Mouse (Mus musculus) left cerebral cortex, postnatal 25 days (tissue): Measurements from ENCODE around the gene Csgalnact2. TPM values are rescaled to one million over a fixed set of nuclear protein-coding genes. Genes with fewer than 3 reads are reported as not detected.
A peak's percentile ranks its signal among the peaks of the same experiment; 100 is the strongest.

ENCODE experiments used
- DNase-seq, 2 experiments: peaks; one replicate each; pipeline ENCODE4 v3.0.0; 2022; ENCODE audit warnings: low spot score in 2 of 2, mixed read lengths in 1 of 2
- intact Hi-C: fragments of 180-260 bp; cut with DNase I; formaldehyde crosslinking; loops from one replicate; pipeline ENCODE4 v1.15.1; 2025
- total RNA-seq, 2 experiments: library from RNA; stranded (reverse); gene quantifications; 2 replicates each; pipeline ENCODE4 v1.2.3; 2021

Csgalnact2 gene
- 10 to 100 TPM; 11.8 to 13.0 TPM for total RNA-seq

- DNase-seq = peak; percentile 91 to 93
- intact Hi-C loops = no loop called here
Observed at GRCm38 (mm10) chr6:118138731-118139709, at the start of gene Csgalnact2. Csgalnact2 (minus strand) TSS chr6:118139140.

GRCm38 (mm10) chr6:118188599-118188998 lies 49.7 kb upstream of the Csgalnact2 start:
- intact Hi-C loops = no loop called here
- DNase-seq = no peak

DNA sequence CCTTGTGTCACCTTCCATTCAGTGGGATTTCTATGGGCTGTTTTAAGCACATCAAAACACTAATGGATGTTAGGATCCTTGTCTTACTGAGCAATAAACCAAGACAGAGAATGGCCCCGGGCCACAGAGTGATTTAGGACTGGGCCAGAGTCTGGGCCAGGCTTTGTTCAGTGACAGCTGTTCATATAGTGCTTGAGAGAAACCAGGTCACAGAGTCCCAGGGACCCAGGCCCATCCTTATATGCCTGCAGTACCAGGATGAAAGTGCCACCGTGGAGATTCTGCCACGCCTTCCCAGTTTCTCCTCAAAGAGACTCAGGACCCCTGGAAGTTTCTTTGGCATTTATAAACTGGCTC lies 48.3 kb upstream of the Csgalnact2 start:
- no peak for DNase-seq
- intact Hi-C loops = no loop called here

GRCm38 (mm10) chr6:118186620-118187284 lies 47.8 kb upstream of the Csgalnact2 start:
- DNase-seq = no peak
- intact Hi-C loops = no loop called here

GRCm38 (mm10) chr6:118184126-118184525 lies 45.2 kb upstream of the Csgalnact2 start:
- intact Hi-C loops = no loop called here
- DNase-seq = no peak

GRCm38 (mm10) chr6:118180085-118180423 lies 41.1 kb upstream of the Csgalnact2 start:
- intact Hi-C loops = no loop called here
- DNase-seq = no peak

- peak; percentile 75 to 80 for DNase-seq
- intact Hi-C loops = loop anchor here (1.0 kb wide), 1 partner anchor 200 kb away; no protein-coding TSS in a partner anchor
Observed at GRCm38 (mm10) chr6:118179316-118180084, 40.6 kb upstream of the Csgalnact2 start.

DNA sequence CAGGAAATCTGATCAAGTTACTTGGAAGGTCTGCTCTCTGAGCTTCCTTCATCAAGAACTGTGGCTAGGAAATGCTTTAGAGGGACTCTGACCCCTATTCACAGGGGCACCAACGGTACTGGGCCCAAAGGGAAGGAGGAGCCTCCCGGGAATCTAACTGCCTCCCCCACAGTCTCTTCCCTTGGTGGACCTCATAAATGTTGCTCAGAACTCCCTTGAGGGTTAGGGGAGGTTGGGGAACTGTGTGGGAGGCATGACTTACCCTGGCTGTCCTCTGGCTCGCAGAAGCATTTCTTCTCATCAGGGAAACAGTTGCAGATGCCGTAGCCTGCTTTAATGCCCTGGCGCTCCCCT lies 35.0 kb upstream of the Csgalnact2 start:
- DNase-seq = no peak
- intact Hi-C loops = no loop called here

- intact Hi-C loops = no loop called here
- DNase-seq = peak; percentile 31 to 70
Observed at GRCm38 (mm10) chr6:118173251-118173974, 34.5 kb upstream of the Csgalnact2 start.

DNA sequence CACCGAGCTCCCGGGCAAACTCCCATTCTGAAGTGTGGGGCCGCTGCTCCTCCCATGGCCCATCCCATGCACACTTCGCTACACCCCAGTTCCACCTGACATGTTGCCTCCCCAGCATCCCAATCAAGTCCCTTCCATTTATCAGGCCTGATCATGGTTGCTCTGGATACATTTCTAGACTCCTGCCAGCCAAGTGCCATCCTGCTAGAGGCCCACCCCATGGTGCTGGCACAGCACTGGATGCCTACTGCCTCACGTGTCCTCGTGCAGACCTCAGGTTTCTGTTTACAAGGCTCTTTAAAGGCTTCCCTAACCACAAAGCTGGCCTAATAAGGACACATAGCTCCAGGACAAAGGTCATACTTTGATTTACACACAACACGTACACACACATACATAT lies 32.4 kb upstream of the Csgalnact2 start:
- no peak for DNase-seq
- intact Hi-C loops = no loop called here

GRCm38 (mm10) chr6:118168106-118168505 lies 29.2 kb upstream of the Csgalnact2 start:
- intact Hi-C loops = no loop called here
- DNase-seq = no peak

DNA sequence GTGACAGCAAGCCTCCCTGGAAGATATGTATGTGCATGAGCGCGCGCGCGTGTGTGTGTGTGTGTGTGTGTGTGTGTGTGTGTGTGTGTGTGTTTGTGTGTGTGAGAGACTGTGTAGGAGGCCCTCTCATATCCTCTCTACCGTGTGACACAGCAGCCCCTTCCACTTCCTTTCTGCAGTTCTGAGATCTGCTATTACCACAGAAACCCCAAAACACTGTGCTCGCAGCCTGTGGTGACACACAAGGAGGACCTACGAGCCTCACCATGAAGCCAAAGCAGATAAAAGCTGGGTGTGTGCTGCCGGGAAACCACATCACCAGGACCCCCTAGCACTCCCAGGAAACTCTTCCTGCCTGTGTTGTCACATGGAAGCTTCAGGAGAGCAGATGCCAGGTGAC lies 28.1 kb upstream of the Csgalnact2 start:
- DNase-seq = no peak
- intact Hi-C loops = no loop called here

DNA sequence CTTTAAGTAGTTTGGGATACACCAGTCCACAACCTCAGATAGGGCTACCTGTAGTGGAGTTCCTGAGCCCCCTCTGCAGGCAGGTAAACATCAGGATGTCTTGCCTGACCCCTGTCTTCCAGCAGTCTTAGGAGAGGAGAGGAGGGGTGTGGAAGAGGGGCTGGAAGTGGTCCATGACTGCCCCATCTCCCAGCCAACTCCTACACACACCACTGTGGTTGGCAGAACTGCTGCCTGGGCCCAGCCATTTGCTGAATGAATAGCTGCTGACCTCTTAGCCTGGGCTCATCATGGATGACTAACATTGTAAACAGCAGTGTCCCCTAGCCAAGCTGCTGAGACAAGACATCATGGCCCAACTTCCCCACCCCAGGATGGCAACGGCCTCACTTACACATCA lies 26.6 kb upstream of the Csgalnact2 start:
- no peak for DNase-seq
- intact Hi-C loops = no loop called here

DNA sequence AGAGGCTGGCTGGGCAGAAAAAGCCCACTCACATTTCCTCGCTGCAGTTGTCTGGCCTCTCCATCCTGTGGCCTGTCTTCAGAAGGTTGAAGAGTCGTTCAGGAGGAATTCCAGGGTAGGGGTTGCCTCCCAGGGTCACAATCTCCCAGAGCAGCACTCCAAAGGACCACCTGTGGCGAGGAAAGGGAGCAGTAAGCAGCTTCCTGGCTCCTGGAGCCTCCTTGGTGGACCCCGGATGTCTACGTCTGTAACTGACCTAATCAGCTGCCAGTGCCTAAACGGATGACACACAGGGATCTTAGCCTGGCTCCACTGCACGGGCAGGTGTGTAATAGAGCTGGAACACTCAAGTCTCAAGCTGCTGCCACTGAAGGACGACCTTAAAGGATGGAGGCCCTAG lies 25.8 kb upstream of the Csgalnact2 start:
- no peak for DNase-seq
- intact Hi-C loops = no loop called here

DNA sequence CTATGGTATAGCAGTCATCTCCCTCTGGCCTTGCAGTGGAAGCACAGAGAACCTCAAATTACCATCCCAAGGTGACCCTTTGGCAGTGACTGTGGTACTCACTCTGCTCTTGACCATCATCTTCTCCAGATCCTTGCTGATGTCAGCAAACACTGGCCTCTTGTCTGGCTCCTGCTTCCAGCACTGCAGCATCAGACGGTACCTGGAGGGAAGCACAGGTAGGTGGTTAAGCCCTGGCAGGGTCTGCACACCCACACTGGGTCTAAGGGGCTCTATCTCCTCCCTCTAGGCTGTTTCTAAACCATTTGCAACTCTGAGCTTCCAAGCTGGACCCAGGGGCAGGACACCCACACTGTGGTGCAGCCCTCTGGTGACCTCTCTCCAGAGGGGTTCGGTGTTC lies 24.1 kb upstream of the Csgalnact2 start:
- intact Hi-C loops = no loop called here
- DNase-seq = no peak

DNA sequence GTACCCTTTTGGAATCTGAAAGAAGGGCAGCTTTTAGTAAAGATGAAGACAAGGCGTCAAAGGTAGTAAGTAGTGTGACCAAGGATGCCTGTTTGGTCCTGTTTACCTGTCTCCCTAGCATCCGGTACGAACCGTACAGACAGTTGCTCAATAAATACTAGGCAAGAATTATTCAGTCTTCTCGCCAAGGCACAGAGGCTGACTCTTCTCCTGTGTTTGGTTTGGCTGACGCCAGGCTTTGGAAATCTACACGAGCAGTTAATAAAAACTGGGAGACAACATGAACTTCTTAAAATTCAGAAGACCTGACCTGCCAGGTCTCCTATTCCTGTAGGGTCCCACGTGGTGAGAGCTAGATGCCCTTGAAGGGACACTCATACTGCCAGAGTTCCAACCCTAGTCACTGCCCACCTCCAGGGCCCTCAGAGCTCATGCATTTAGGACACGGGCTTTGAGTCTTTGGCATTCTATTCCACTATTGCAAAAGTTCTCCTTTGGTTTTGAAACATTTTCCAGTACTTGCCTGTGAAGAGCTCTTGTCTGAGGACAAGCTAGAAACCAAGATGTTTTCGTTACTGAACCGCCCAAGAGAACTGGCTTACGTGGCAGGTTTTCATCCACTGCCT lies 23.6 kb upstream of the Csgalnact2 start:
- intact Hi-C loops = no loop called here
- no peak for DNase-seq

- intact Hi-C loops = no loop called here
Observed at GRCm38 (mm10) chr6:118153091-118153490, 14.2 kb upstream of the Csgalnact2 start.

DNA sequence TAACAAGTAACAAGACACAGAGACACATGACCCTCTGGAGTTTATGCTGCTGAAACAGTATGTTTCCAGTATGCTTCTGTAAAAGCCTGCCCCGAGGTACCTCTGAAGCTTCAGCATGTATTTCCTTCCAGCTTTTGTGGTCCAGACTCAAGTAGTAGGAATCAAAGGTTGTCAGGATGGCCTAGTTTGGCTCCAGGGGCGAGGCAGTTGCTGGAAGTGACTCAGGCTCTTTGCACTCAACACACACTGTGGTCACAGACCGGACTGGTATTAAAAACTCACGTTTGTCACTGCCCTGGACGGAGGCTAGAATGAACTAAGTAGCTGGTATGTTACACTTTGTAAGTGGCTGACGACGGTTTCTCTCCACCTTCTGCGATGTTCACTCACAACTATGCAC lies 12.0 kb upstream of the Csgalnact2 start:
- DNase-seq = no peak
- intact Hi-C loops = no loop called here

More at GRCm38 (mm10) chr6:118153091-118153490, 14.2 kb upstream of the Csgalnact2 start:
- no peak for DNase-seq

DNA sequence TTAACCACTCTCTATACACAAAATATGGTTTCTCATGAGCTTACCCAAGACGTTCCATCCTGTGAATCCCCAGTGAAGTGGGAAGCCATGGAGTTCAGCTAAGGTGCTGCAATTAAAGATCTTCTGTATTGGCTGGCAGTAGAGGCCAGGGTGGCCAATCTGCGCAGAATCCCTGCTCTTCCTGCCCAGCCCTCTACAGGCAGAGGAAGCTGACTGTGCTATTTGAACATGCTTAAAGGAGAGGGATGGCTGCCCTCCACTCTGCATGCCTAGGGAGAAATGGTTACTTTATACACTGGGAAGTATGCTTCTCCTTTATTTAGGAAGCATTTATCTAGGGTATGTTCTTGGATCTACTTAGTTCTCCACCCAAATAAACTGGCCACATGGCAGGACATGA lies 11.6 kb upstream of the Csgalnact2 start:
- DNase-seq = no peak

More for the DNA sequence above, 11.6 kb upstream of the Csgalnact2 start:
- intact Hi-C loops = no loop called here
